Mouse (Mus musculus): Measurements from ENCODE around the gene Sparc. TPM values are rescaled to one million over a fixed set of nuclear protein-coding genes. Genes with fewer than 3 reads are reported as not detected.

Sparc gene
- 568 TPM for polyA plus RNA-seq (2015; fragmentation: Illumina TruSeq; extraction: RNeasy Lipid Tissue Mini Kit (QIAGEN cat#74804); ENCODE audit: low read depth, low replicate concordance)

GRCm38 (mm10) chr11:55422978-55423377 lies at the start of gene Sparc:
Sparc (minus strand) TSS chr11:55423183.

GRCm38 (mm10) chr11:55469048-55469843 lies 46.3 kb upstream of the Sparc start, which contains the start of gene G3bp1:
G3bp1 (plus strand) TSS chr11:55469685.

GRCm38 (mm10) chr11:55461019-55461645 lies 38.1 kb upstream of the Sparc start, which contains the start of gene Atox1:
Atox1 (minus strand) TSS chr11:55461239.

Other genes starting within 250 kb of the Sparc start
- not detected for gene Slc36a2, start 238.1 kb downstream of the Sparc start, polyA plus RNA-seq (2015; fragmentation: Illumina TruSeq; extraction: RNeasy Lipid Tissue Mini Kit (QIAGEN cat#74804); ENCODE audit: low read depth, low replicate concordance)
- gene Slc36a1, start 218.8 kb downstream of the Sparc start, polyA plus RNA-seq (2015; fragmentation: Illumina TruSeq; extraction: RNeasy Lipid Tissue Mini Kit (QIAGEN cat#74804); ENCODE audit: low read depth, low replicate concordance) = 33.9 TPM
- gene Fat2, start 86.6 kb downstream of the Sparc start, polyA plus RNA-seq (2015; fragmentation: Illumina TruSeq; extraction: RNeasy Lipid Tissue Mini Kit (QIAGEN cat#74804); ENCODE audit: low read depth, low replicate concordance) = 0.07 TPM
- gene Atox1, start 38.1 kb upstream of the Sparc start, polyA plus RNA-seq (2015; fragmentation: Illumina TruSeq; extraction: RNeasy Lipid Tissue Mini Kit (QIAGEN cat#74804); ENCODE audit: low read depth, low replicate concordance) = 209 TPM
- 27.5 TPM for gene G3bp1, start 46.5 kb upstream of the Sparc start, polyA plus RNA-seq (2015; fragmentation: Illumina TruSeq; extraction: RNeasy Lipid Tissue Mini Kit (QIAGEN cat#74804); ENCODE audit: low read depth, low replicate concordance)
- gene Glra1, start 185.0 kb upstream of the Sparc start, polyA plus RNA-seq (2015; fragmentation: Illumina TruSeq; extraction: RNeasy Lipid Tissue Mini Kit (QIAGEN cat#74804); ENCODE audit: low read depth, low replicate concordance) = 3.7 TPM

Measured in brain, adult 10 weeks (tissue).